Mouse (Mus musculus): ENCODE measurements around the gene Lats1. TPM values are rescaled to one million over a fixed set of nuclear protein-coding genes. Genes with fewer than 3 reads are reported as not detected.
A peak's percentile ranks its signal among the peaks of the same experiment; 100 is the strongest.

The Lats1 gene
- polyA plus RNA-seq, 1 experiment from 2014 or later = 20.6 TPM

- no peaks in the 10 kb centered on the region for H3K27me3 ChIP-seq (ENCODE audit: control insufficient read depth, insufficient read depth, low read length)
- no peak overlapping the region for H3K4me3 ChIP-seq (replicated peaks; ENCODE audit: low read depth, low read length)
- no peak overlapping the region for H3K9ac ChIP-seq (replicated peaks; ENCODE audit: low read length)
- no peak for DNase-seq
- peaks cover 2% of the 10 kb centered on the region; the same call in 1 of the 2 replicates for H3K36me3 ChIP-seq (ENCODE audit: control insufficient read depth, insufficient read depth, low read length)
- 87% methylated on average over 1 of the region's 1 CpGs for WGBS
- H3K4me1 ChIP-seq (ENCODE audit: control insufficient read depth, insufficient read depth, low read length) = peaks cover 20% of the 10 kb centered on the region; the same call in 1 of the 2 replicates
- no peak for ATAC-seq (ENCODE audit: low FRiP score, low TSS enrichment)
- no peaks in the 10 kb centered on the region for H3K9me3 ChIP-seq (ENCODE audit: control insufficient read depth, low read length)
- no peak overlapping the region for H3K27ac ChIP-seq (replicated peaks; ENCODE audit: low read depth, low read length)
- no peak overlapping the region for H3K4me2 ChIP-seq (ENCODE audit: low read length)
Measured at GRCm38 (mm10) chr10:7664889-7665288, 16.1 kb upstream of the Lats1 start.

- peak within 1 kb of the TSS; percentile 61 for H3K27ac ChIP-seq (replicated peaks; ENCODE audit: low read depth, low read length)
- peaks cover 19% of the 10 kb centered on the region for H3K36me3 ChIP-seq (ENCODE audit: control insufficient read depth, insufficient read depth, low read length)
- no peaks in the 10 kb centered on the region for H3K27me3 ChIP-seq (ENCODE audit: control insufficient read depth, insufficient read depth, low read length)
- peak within 1 kb of the TSS; percentile 67 for H3K9ac ChIP-seq (replicated peaks; ENCODE audit: low read length)
- ATAC-seq (ENCODE audit: low FRiP score, low TSS enrichment) (peak; percentile 90), DNase-seq (peak; percentile 97)
- H3K4me1 ChIP-seq (ENCODE audit: control insufficient read depth, insufficient read depth, low read length) = peaks cover 15% of the 10 kb centered on the region; the same call in 1 of the 2 replicates
- under 1% methylated on average over 24 of the region's 24 CpGs for WGBS
- H3K4me2 ChIP-seq (ENCODE audit: low read length) = peak within 1 kb of the TSS; percentile 86
- peak within 1 kb of the TSS; percentile 73 for H3K4me3 ChIP-seq (replicated peaks; ENCODE audit: low read depth, low read length)
- H3K9me3 ChIP-seq (ENCODE audit: control insufficient read depth, low read length) = no peaks in the 10 kb centered on the region
Measured at GRCm38 (mm10) chr10:7667342-7667802, 13.6 kb upstream of the Lats1 start, which contains the start of gene Nup43. Gene Nup43 (plus strand): TSS chr10:7667503.

DNA sequence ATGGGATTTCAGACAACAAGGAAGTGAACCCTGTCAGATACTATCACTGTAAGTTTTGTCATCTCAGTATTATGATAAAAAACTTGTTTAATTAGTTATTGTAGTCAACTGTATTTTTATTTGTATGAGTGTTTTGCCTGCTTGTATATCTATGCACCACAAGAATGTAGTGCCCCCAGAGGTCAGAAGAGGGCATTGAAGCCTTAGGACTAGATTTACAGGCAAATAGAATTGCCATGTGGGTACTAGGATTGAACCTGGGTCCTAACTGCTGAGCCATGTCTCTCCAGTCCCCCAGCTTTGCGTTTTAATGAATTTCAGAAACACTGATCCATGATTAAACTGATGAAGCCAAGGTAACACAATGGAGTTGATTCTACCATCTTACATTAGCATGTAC lies 7.3 kb upstream of the Lats1 start:
- Histone ChIP-seq H3K9ac (replicated peaks; ENCODE audit: low read length) (no peak overlapping the region), H3K27ac (replicated peaks; ENCODE audit: low read depth, low read length) (no peak overlapping the region), H3K27me3 (ENCODE audit: control insufficient read depth, insufficient read depth, low read length) (no peaks in the 10 kb centered on the region), H3K9me3 (ENCODE audit: control insufficient read depth, low read length) (no peaks in the 10 kb centered on the region), H3K4me1 (ENCODE audit: control insufficient read depth, insufficient read depth, low read length) (no peaks in the 10 kb centered on the region), H3K4me3 (replicated peaks; ENCODE audit: low read depth, low read length) (no peak overlapping the region), H3K36me3 (ENCODE audit: control insufficient read depth, insufficient read depth, low read length) (peaks cover 60% of the 10 kb centered on the region), H3K4me2 (ENCODE audit: low read length) (no peak overlapping the region)
- no peak for ATAC-seq (ENCODE audit: low FRiP score, low TSS enrichment)
- WGBS = 62% methylated on average over 1 of the region's 1 CpGs
- peak; percentile 59 for DNase-seq

- Histone ChIP-seq H3K27ac (replicated peaks; ENCODE audit: low read depth, low read length) (peak overlapping the region; percentile 97), H3K4me3 (replicated peaks; ENCODE audit: low read depth, low read length) (peak overlapping the region; percentile 95), H3K4me1 (ENCODE audit: control insufficient read depth, insufficient read depth, low read length) (peaks cover 31% of the 10 kb centered on the region), H3K9ac (replicated peaks; ENCODE audit: low read length) (peak overlapping the region; percentile 99), H3K36me3 (ENCODE audit: control insufficient read depth, insufficient read depth, low read length) (peaks cover 28% of the 10 kb centered on the region), H3K9me3 (ENCODE audit: control insufficient read depth, low read length) (no peaks in the 10 kb centered on the region), H3K4me2 (ENCODE audit: low read length) (peak overlapping the region; percentile 87), H3K27me3 (ENCODE audit: control insufficient read depth, insufficient read depth, low read length) (no peaks in the 10 kb centered on the region)
- DNase-seq = peak; percentile 79
- ATAC-seq (ENCODE audit: low FRiP score, low TSS enrichment) = peak; percentile 83
- under 1% methylated on average over 60 of the region's 64 CpGs for WGBS
Measured at GRCm38 (mm10) chr10:7681343-7682025, 470 bp downstream of the Lats1 start.

DNA sequence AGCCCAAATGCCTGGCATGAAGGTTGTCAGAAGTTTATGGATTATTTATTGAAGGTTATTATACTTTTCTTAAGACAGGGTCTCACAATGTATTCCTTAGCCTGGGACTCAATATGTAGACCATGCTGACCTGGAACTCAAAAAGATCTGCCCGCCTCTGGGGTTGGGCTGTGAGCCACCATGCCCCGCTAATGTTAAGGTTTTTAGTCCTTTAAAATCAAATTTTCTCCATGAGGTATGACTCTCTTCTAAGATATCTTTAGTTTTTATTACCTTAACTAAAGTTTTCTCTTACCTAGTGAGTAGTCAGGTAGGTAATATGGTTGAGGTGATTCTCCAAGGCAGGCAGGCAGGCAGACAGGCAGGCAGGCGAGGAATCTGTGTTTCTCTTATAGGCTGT lies 1.2 kb downstream of the Lats1 start:
- DNase-seq (no peak), ATAC-seq (ENCODE audit: low FRiP score, low TSS enrichment) (no peak)
- peaks cover 22% of the 10 kb centered on the region for H3K36me3 ChIP-seq (ENCODE audit: control insufficient read depth, insufficient read depth, low read length)
- H3K27me3 ChIP-seq (ENCODE audit: control insufficient read depth, insufficient read depth, low read length) = no peaks in the 10 kb centered on the region
- H3K27ac ChIP-seq (replicated peaks; ENCODE audit: low read depth, low read length) = 0 out of 2 replicates have a peak overlapping the region, but pooled peaks have one; percentile 97
- peaks cover 31% of the 10 kb centered on the region for H3K4me1 ChIP-seq (ENCODE audit: control insufficient read depth, insufficient read depth, low read length)
- WGBS = 58% methylated on average over 3 of the region's 3 CpGs
- peak overlapping the region; percentile 99 for H3K9ac ChIP-seq (replicated peaks; ENCODE audit: low read length)
- H3K9me3 ChIP-seq (ENCODE audit: control insufficient read depth, low read length) = no peaks in the 10 kb centered on the region
- peak overlapping the region; percentile 87 for H3K4me2 ChIP-seq (ENCODE audit: low read length)
- H3K4me3 ChIP-seq (replicated peaks; ENCODE audit: low read depth, low read length) = peak overlapping the region; percentile 95

- Histone ChIP-seq H3K4me1 (ENCODE audit: control insufficient read depth, insufficient read depth, low read length) (peaks cover 15% of the 10 kb centered on the region), H3K36me3 (ENCODE audit: control insufficient read depth, insufficient read depth, low read length) (peaks cover 12% of the 10 kb centered on the region), H3K4me2 (ENCODE audit: low read length) (no peak overlapping the region), H3K9ac (replicated peaks; ENCODE audit: low read length) (no peak overlapping the region), H3K27ac (replicated peaks; ENCODE audit: low read depth, low read length) (no peak overlapping the region), H3K9me3 (ENCODE audit: control insufficient read depth, low read length) (no peaks in the 10 kb centered on the region), H3K27me3 (ENCODE audit: control insufficient read depth, insufficient read depth, low read length) (no peaks in the 10 kb centered on the region), H3K4me3 (replicated peaks; ENCODE audit: low read depth, low read length) (no peak overlapping the region)
- DNase-seq (no peak), ATAC-seq (ENCODE audit: low FRiP score, low TSS enrichment) (no peak; the same call in 1 of the 2 replicates)
- WGBS = 98% methylated on average over 6 of the region's 6 CpGs
Measured at GRCm38 (mm10) chr10:7686902-7687301, 5.9 kb downstream of the Lats1 start.

GRCm38 (mm10) chr10:7695286-7695685 lies 14.3 kb downstream of the Lats1 start:
- Histone ChIP-seq H3K9ac (replicated peaks; ENCODE audit: low read length) (no peak overlapping the region), H3K27me3 (ENCODE audit: control insufficient read depth, insufficient read depth, low read length) (no peaks in the 10 kb centered on the region), H3K9me3 (ENCODE audit: control insufficient read depth, low read length) (no peaks in the 10 kb centered on the region), H3K27ac (replicated peaks; ENCODE audit: low read depth, low read length) (no peak overlapping the region), H3K4me3 (replicated peaks; ENCODE audit: low read depth, low read length) (no peak overlapping the region), H3K4me2 (ENCODE audit: low read length) (no peak overlapping the region), H3K36me3 (ENCODE audit: control insufficient read depth, insufficient read depth, low read length) (peaks cover 81% of the 10 kb centered on the region), H3K4me1 (ENCODE audit: control insufficient read depth, insufficient read depth, low read length) (no peaks in the 10 kb centered on the region)
- DNase-seq (no peak), ATAC-seq (ENCODE audit: low FRiP score, low TSS enrichment) (no peak)

GRCm38 (mm10) chr10:7700120-7700519 lies 19.1 kb downstream of the Lats1 start:
- Histone ChIP-seq H3K4me1 (ENCODE audit: control insufficient read depth, insufficient read depth, low read length) (no peaks in the 10 kb centered on the region), H3K27ac (replicated peaks; ENCODE audit: low read depth, low read length) (no peak overlapping the region), H3K9ac (replicated peaks; ENCODE audit: low read length) (no peak overlapping the region), H3K36me3 (ENCODE audit: control insufficient read depth, insufficient read depth, low read length) (peaks cover 84% of the 10 kb centered on the region), H3K4me2 (ENCODE audit: low read length) (no peak overlapping the region), H3K27me3 (ENCODE audit: control insufficient read depth, insufficient read depth, low read length) (no peaks in the 10 kb centered on the region), H3K4me3 (replicated peaks; ENCODE audit: low read depth, low read length) (no peak overlapping the region), H3K9me3 (ENCODE audit: control insufficient read depth, low read length) (no peaks in the 10 kb centered on the region)
- ATAC-seq (ENCODE audit: low FRiP score, low TSS enrichment) (no peak), DNase-seq (no peak)
- WGBS = 94% methylated on average over 3 of the region's 3 CpGs

DNA sequence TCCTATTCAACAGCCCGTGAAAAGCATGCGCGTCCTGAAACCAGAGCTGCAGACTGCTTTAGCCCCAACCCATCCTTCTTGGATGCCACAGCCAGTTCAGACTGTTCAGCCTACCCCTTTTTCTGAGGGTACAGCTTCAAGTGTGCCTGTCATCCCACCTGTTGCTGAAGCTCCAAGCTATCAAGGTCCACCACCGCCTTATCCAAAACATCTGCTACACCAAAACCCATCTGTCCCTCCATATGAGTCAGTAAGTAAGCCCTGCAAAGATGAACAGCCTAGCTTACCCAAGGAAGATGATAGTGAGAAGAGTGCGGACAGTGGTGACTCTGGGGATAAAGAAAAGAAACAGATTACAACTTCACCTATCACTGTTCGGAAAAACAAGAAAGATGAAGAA lies 21.6 kb downstream of the Lats1 start:
- H3K4me2 ChIP-seq (ENCODE audit: low read length) = no peak overlapping the region
- no peak overlapping the region for H3K27ac ChIP-seq (replicated peaks; ENCODE audit: low read depth, low read length)
- no peak overlapping the region for H3K9ac ChIP-seq (replicated peaks; ENCODE audit: low read length)
- 98% methylated on average over 6 of the region's 6 CpGs for WGBS
- ATAC-seq (ENCODE audit: low FRiP score, low TSS enrichment) = no peak
- no peaks in the 10 kb centered on the region for H3K4me1 ChIP-seq (ENCODE audit: control insufficient read depth, insufficient read depth, low read length)
- H3K9me3 ChIP-seq (ENCODE audit: control insufficient read depth, low read length) = no peaks in the 10 kb centered on the region
- no peak overlapping the region for H3K4me3 ChIP-seq (replicated peaks; ENCODE audit: low read depth, low read length)
- peaks cover 88% of the 10 kb centered on the region for H3K36me3 ChIP-seq (ENCODE audit: control insufficient read depth, insufficient read depth, low read length)
- H3K27me3 ChIP-seq (ENCODE audit: control insufficient read depth, insufficient read depth, low read length) = no peaks in the 10 kb centered on the region
- no peak for DNase-seq
